Mouse (Mus musculus): ENCODE measurements around the gene Ascc1.
"Not testable (repeated sequence)": the region's sequence is repeated elsewhere in the genome, so short reads cannot be mapped to it uniquely, and the experiment has no call there.

Gene Ascc1

DNA sequence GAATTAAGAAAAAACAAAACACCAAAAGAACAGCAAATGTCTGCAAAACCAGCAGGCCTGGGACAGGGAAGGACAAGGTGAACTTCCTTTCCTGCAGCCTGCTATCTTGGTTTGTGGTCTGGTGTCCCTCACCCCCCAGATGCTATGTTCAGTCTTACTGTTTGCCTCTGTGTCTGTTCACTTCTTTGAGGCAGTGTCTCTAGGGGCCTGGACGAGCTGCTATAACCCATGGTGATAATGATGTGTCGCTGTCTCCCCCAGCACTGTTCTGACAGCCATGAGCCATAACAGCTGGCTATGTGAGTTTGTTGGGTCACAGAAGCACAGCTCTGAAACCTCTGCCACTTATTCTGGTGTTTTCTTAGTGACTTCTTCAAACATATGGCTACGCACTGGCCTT lies 27.8 kb upstream of the Ascc1 start:
- in situ Hi-C loops (cut with MboI; ENCODE audit: unreplicated experiment in 2 of 2): no loop called here

GRCm38 (mm10) chr10:59977141-59977540 lies 25.5 kb upstream of the Ascc1 start:
- in situ Hi-C loops (cut with MboI; ENCODE audit: unreplicated experiment in 2 of 2): no loop called here

DNA sequence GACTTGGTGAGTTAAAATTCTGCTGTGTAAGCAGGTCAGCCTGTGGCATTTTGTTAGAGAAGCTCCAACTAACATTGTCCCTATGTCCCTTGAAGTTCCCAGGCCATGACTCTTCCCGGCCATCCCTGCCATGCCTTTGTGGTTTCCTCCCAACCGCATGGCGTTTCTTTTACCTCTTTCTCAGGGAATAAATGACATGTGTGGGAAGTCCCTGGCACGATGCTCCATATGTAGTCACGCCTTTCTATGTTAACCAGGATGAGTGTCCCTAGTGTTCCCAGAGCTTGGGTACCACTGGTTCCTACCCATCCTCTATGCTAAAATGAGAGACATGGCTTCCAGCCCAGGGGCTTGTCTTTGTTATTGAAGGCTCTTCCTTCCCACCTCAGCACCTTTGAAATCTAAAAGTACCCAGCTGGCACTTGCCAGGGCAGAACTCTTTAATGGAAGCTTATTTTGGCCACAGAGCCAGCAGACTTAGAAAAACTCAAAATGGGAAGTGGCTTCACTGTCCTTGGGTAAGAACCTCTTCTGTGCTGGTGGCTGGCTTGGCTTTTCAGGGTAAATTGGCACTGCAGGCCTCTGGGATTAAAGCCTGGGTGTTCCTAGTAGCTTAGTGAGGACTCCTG lies 24.8 kb upstream of the Ascc1 start:
- in situ Hi-C loops (cut with MboI; ENCODE audit: unreplicated experiment in 2 of 2): no loop called here

DNA sequence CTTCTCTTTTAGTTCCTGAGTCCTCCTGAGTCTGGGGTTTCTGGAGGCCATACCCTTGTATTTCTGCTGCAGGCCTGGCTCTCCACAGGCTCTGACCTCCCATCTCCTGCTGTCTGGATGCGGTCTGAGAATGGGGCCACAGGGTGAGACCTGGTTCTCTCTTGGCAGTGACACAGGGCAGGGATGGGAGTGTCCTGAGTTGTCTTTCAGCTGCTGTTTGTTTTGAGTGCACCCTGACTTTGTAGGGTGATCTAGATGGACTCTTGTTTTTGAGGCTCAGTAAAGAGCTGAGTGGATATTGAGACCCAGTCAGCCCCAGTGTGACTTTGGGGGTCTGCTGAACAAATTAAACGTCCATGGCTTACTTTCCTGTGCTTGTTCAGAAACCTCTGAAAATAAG lies 24.2 kb upstream of the Ascc1 start:
- in situ Hi-C loops (cut with MboI; ENCODE audit: unreplicated experiment in 2 of 2): no loop called here

DNA sequence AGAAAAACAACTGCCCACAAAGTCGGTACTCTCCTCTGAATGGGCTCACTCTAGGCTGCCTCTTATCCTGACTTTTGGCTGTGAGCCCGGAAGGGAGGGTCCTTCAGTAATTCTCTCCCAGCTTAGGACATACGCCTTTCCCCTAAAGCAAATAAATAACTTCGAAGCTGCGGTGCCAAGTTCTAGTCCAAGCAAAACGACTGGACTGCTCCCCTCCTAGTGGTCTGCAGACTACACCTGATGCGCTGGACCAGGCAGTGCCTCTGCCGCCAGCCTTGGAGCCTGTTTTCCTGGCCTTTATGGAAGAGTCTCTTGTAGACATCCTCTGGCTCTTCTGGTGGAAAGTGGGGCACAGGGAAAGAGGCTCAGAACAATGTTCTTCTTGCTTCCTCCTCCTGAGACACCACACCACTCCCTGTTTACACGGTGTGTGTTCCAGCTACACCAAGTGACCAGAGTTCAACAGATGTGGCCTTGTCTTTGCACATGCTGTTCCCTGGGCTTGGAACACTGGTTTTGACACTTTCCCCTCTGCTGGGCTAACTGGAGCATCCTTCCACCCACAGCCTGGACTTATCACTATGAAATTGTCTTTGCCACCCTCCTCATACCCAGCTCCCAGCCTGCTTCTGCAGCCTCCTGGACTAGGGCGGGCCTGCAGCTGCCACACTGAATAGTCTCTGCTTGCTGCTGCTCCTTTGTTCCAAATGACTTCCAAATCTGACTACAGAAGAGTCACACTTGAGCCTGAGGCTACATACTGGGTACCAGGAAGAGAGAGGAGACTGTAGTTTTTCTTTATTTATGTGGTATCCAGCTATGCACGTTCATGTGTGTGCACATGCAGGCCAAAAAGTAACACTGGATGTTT lies 23.5 kb upstream of the Ascc1 start:
- in situ Hi-C loops (cut with MboI; ENCODE audit: unreplicated experiment in 2 of 2): no loop called here

GRCm38 (mm10) chr10:59980815-59981244 lies 21.8 kb upstream of the Ascc1 start:
- in situ Hi-C loops (cut with MboI; ENCODE audit: unreplicated experiment in 2 of 2): no loop called here

GRCm38 (mm10) chr10:59981336-59981735 lies 21.3 kb upstream of the Ascc1 start:
- in situ Hi-C loops (cut with MboI; ENCODE audit: unreplicated experiment in 2 of 2): no loop called here

DNA sequence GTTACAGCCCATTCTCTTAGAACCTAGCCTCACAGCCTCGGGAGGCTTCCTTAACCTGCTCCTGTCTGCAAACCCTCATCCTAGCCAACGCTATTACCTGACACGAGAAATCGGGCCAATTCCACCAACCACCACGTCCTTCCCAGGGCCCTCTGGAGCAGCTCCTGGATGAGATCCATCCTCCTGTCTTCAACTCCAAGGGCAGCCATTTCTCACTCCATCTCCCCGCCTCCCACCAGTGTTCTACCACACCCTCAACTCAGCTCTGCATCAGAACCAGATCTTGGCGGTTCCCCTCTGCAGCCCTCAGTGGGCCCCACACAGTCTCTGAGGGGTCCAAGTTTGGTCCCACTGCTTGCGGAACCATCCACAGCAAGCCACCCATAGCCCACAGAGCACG lies 20.8 kb upstream of the Ascc1 start:
- in situ Hi-C loops (cut with MboI; ENCODE audit: unreplicated experiment in 2 of 2): no loop called here

- in situ Hi-C loops (cut with MboI; ENCODE audit: unreplicated experiment in 2 of 2): no loop called here
Observed at GRCm38 (mm10) chr10:59982379-59982873, 20.2 kb upstream of the Ascc1 start.

DNA sequence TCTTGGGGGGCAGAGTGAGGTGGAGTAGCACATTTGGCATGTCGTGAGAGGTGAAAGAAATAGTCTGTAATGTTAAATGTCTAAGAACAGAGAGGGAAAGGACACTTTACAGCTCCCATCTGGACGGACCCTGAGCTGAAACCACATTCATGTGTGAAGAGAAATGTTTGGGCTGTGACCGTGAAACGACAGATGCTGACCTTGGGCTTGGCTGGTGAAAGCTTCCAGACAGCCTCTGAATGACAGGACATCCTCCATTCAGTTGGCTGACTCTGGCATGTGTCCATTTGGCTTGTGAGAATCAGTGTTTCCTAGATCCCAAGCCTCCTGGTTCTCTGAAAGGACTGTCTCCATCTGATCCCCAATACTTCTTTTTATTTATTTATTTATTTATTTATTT lies 14.6 kb upstream of the Ascc1 start:
- in situ Hi-C loops (cut with MboI; ENCODE audit: unreplicated experiment in 2 of 2): no loop called here

DNA sequence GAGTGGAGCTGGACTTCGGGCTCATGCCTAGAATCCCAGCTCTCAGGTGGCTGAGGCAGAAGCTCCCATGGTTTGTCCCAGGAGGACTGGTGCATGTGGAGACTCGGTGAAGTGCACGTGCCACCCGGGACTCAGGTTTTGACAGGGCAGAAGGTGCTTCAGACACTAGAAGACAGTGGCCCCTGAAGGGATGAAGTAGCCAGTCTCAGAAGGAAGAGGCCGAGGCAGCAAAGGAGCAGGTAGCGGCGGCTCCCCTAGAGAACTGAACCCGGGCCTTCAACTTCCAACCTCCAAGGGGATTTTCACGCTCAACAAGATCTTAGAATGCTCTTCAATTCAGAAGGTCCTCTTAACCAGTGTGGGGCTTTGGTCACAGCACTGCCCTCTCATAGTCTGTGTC lies 12.2 kb upstream of the Ascc1 start:
- in situ Hi-C loops (cut with MboI; ENCODE audit: unreplicated experiment in 2 of 2): no loop called here

GRCm38 (mm10) chr10:59991262-59991880 lies 11.2 kb upstream of the Ascc1 start:
- in situ Hi-C loops (cut with MboI; ENCODE audit: unreplicated experiment in 2 of 2): no loop called here

DNA sequence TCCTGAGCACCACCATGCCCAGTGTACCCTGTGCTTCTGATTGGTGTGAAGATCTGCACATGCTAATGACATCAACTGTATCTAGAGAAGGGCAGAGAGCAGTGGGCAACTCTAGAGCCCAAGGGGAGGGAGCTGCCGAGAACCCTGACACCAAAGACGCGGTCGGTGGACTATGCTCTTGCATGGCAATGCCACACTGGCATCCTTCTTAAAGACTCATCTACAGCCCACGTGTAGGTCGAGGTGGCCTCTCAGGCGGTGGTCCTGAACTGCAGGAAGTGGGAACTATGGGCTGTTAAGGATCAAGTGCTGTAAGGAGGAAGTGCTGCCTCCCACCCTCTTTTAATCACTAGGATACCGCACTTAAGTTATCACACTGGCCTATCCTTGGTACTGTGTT lies 10.6 kb upstream of the Ascc1 start:
- in situ Hi-C loops (cut with MboI; ENCODE audit: unreplicated experiment in 2 of 2): no loop called here

GRCm38 (mm10) chr10:59993813-59994212 lies 8.8 kb upstream of the Ascc1 start:
- in situ Hi-C loops (cut with MboI; ENCODE audit: unreplicated experiment in 2 of 2): not testable (repeated sequence)

DNA sequence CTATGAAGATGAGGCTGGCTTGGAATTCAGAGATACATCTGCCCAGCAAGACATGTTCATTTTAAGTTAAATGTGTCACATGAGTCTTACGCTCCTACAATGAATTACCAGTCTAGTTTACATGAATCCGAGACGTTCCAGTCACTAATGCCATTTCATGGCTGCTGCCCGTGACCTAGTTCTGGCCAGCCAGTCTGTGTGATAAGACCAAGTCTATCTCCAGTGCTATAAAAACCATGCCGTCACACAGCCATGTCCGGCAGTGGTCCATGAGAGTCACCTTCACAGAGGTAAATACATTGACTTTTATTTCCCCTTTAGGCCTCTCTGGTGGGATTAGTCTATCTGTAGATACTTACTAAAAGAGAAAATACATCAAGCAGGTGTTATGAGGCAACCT lies 6.7 kb upstream of the Ascc1 start:
- in situ Hi-C loops (cut with MboI; ENCODE audit: unreplicated experiment in 2 of 2): no loop called here

DNA sequence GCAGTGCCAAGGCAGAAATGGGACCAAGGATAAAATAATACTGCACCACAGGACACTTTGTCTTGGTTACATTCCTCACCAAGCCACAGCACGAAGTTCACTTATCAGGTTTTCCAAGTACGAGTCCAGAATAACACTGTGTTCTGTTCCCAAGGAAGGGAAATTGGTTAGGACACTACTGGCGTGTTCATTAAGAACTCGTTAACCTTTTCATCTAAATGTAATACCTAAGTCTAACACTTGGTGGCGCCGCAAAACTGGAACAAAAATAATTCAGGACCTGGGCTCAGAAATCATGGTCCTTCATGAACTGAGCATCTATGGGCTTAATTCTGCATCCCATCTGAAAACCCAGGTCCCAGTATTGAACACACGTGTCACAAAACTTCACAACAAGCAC lies 5.0 kb upstream of the Ascc1 start:
- in situ Hi-C loops (cut with MboI; ENCODE audit: unreplicated experiment in 2 of 2): no loop called here

DNA sequence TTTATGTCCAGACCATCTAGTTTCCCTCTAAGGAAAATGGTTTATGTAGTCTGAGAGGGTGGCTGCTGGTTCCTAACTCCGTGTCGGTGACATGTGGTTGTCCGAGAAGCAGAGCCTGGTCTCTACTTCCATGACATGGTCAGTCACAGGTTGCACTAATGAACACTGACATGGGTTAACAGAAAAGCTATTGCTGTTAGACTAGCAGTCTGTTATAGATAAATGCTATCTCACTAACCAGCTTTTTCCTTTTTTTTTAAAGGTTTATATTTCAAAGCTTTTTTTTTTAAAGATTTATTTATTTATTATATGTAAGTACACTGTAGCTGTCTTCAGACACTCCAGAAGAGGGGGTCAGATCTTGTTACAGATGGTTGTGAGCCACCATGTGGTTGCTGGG lies 3.5 kb upstream of the Ascc1 start:
- in situ Hi-C loops (cut with MboI; ENCODE audit: unreplicated experiment in 2 of 2): no loop called here

GRCm38 (mm10) chr10:60001663-60002062 lies 942 bp upstream of the Ascc1 start:
- in situ Hi-C loops (cut with MboI; ENCODE audit: unreplicated experiment in 2 of 2): loop anchor here (5.0 kb wide), 2 partner anchors 49 to 104 kb away; partner anchors contain the start of gene Ddit4 (in 2 of the 2)

DNA sequence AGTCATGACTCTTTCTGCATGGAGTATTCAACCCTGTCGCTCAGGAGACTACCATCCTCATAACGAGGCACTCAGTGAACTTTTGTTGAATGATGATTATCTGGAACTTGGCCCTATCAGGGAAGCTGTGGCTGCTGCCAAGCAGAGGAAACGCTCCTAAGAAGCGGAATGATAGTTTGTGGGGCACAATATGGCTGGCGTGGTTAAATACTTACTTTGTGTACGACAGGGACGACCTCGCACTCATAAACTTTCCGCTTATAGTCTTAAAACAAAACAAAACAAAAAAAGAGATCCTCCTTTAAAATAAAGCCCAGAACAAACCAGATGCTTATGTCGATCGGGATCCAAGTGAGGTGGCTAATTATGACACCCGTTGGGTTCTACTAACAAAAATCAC lies 402 bp upstream of the Ascc1 start:
- in situ Hi-C loops (cut with MboI; ENCODE audit: unreplicated experiment in 2 of 2): loop anchor here (5.0 kb wide), 2 partner anchors 50 to 105 kb away; partner anchors contain the start of gene Ddit4 (in 2 of the 2)

DNA sequence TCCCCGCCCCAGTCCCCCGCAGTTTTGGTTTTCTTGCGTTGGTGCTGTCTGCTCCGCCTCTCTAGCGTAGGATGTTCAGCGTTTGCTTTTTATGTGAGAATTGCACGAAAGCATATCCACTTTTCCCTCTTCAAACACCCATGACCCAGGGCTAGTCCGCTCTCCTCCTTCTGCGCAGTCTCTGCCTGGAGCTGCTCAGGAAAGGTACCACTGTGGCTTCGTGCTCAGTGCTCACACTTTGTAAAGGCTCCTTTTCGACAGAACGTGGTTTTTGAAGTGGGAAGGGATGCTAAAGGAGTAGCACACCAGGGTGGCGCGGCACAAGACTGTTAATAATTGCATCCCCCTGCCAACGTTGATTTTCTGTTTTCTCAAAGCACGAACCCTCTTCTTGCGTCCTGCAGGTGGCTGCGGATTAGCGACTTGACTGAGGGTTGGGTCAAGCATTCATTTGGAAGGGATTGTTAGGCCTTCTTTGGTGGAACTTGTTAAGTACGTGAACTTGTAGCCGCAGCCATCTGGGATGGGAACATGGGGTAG lies 678 bp downstream of the Ascc1 start:
- in situ Hi-C loops (cut with MboI; ENCODE audit: unreplicated experiment in 2 of 2): loop anchor here (5.0 kb wide), 2 partner anchors 51 to 106 kb away; partner anchors contain the start of gene Ddit4 (in 2 of the 2)

DNA sequence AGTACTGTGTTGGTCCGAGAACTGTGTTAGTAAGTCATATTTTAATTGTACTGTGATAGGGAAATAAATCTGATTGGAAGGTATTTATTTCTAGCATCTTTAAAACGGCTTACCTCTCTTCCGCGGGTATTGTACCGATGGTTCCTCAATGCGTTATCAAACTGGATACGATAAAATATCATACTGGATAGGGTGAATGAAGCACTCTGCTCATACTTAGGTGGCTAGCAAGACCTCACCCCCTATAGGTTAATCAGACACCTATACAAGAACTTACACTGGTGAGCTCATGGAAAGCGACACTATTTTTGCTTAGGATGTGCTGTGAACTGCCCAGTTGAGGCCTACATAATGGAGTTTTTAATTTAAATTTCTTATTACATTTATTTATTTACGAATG lies 1.2 kb downstream of the Ascc1 start:
- in situ Hi-C loops (cut with MboI; ENCODE audit: unreplicated experiment in 2 of 2): loop anchor here (5.0 kb wide), 2 partner anchors 52 to 107 kb away; partner anchors contain the start of gene Ddit4 (in 2 of the 2)
